Mouse (Mus musculus) heart, embryonic 16.5 days (tissue): ENCODE measurements around the gene Ppp1r3d. TPM values are rescaled to one million over a fixed set of nuclear protein-coding genes. Genes with fewer than 3 reads are reported as not detected.

Experiments used
- ATAC-seq: fragments of 200-750 bp; cut with Nextera tagmentation; replicated peaks from 2 replicates; pipeline ENCODE4 v1.8.0; 2017; ENCODE audit warnings: moderate number of reproducible peaks; ENCODE audit not compliant: insufficient read depth, low FRiP score; ENCODE audit errors: extremely low read depth
- H3K27ac ChIP-seq: fragments of 300-500 bp; sonication (generic); 2 replicates; pipeline ENCODE4 v1.5.1; 2014; ENCODE audit warnings: mild to moderate bottlenecking, low read length, control low read depth, moderate library complexity
- H3K27me3 ChIP-seq: fragments of 300-500 bp; sonication (generic); 2 replicates; pipeline ENCODE4 v1.6.1; 2014; ENCODE audit warnings: low read length, mixed read lengths; ENCODE audit not compliant: control insufficient read depth, insufficient read depth
- H3K36me3 ChIP-seq: fragments of 300-500 bp; sonication (generic); 2 replicates; pipeline ENCODE4 v1.6.1; 2014; ENCODE audit not compliant: control insufficient read depth, insufficient read depth
- H3K4me1 ChIP-seq: fragments of 300-500 bp; sonication (generic); 2 replicates; pipeline ENCODE4 v1.6.1; 2014; ENCODE audit warnings: low read length, mixed read lengths; ENCODE audit not compliant: control insufficient read depth, insufficient read depth
- H3K4me2 ChIP-seq: fragments of 300-500 bp; sonication (generic); 2 replicates; pipeline ENCODE4 v1.6.1; 2014; ENCODE audit warnings: low read depth, mild to moderate bottlenecking, control low read depth, low read length
- H3K4me3 ChIP-seq: fragments of 300-500 bp; sonication (generic); 2 replicates; pipeline ENCODE4 v1.5.1; 2014; ENCODE audit warnings: mild to moderate bottlenecking, control low read depth, low read length
- H3K9ac ChIP-seq: fragments of 300-500 bp; sonication (generic); 2 replicates; pipeline ENCODE4 v1.6.1; 2014; ENCODE audit warnings: low read length, control low read depth
- H3K9me3 ChIP-seq: fragments of 300-500 bp; sonication (generic); replicated peaks from 2 replicates; pipeline ENCODE4 v1.6.1; 2016; ENCODE audit warnings: low read length; ENCODE audit not compliant: control insufficient read depth
- WGBS: fragments of 180-500 bp; shearing (Covaris S2); extraction: QIAGEN DNeasy Blood & Tissue Kit; methylation state at CpG from one replicate; pipeline ENCODE4 v1.1.7; 2014; 5-methylcytosine and 5-hydroxymethylcytosine counted together
- polyA plus RNA-seq: library from polyadenylated mRNA; unstranded; fragments of >200 nt; fragmentation: Nextera tagmentation; extraction: Ambion mirVana; gene quantifications from 2 replicates; pipeline ENCODE4 v1.2.1, GENCODE M21; 2015

Ppp1r3d gene
- polyA plus RNA-seq, 1 experiment from 2014 or later = 22.9 TPM

- Histone ChIP-seq H3K36me3 (no peaks in the 10 kb centered on the region), H3K27ac (no peak overlapping the region), H3K4me1 (peaks cover 22% of the 10 kb centered on the region), H3K9ac (no peak overlapping the region), H3K9me3 (no peaks in the 10 kb centered on the region; the same call in 1 of the 2 replicates), H3K4me2 (no peak overlapping the region), H3K27me3 (0 out of 2 replicates have a peak, but pooled peaks cover 2% of the 10 kb centered on the region), H3K4me3 (no peak overlapping the region)
- WGBS = 71% methylated on average over 6 of the region's 6 CpGs
- no peak for ATAC-seq
These were observed 4.0 kb downstream of the Ppp1r3d start for GRCm38 (mm10) chr2:178410286-178410685.

GRCm38 (mm10) chr2:178409024-178409423 is 5.2 kb downstream of the Ppp1r3d start:
- ATAC-seq = no peak
- Histone ChIP-seq H3K4me3 (no peak overlapping the region), H3K27ac (no peak overlapping the region), H3K27me3 (0 out of 2 replicates have a peak, but pooled peaks cover 2% of the 10 kb centered on the region), H3K36me3 (no peaks in the 10 kb centered on the region), H3K4me2 (no peak overlapping the region), H3K9ac (no peak overlapping the region), H3K4me1 (peaks cover 16% of the 10 kb centered on the region), H3K9me3 (no peaks in the 10 kb centered on the region; the same call in 1 of the 2 replicates)
- 41% methylated on average over 1 of the region's 1 CpGs for WGBS

GRCm38 (mm10) chr2:178407053-178407815 is 7.0 kb downstream of the Ppp1r3d start, which contains the start of gene Sycp2:
Sycp2 (minus strand) TSS chr2:178407685.
- peaks cover 10% of the 10 kb centered on the region for H3K4me1 ChIP-seq
- no peaks in the 10 kb centered on the region; the same call in 1 of the 2 replicates for H3K9me3 ChIP-seq
- H3K27ac ChIP-seq = no peak within 1 kb of the TSS
- no peak within 1 kb of the TSS for H3K4me2 ChIP-seq
- no peak within 1 kb of the TSS for H3K4me3 ChIP-seq
- 80% methylated on average over 52 of the region's 52 CpGs for WGBS
- H3K27me3 ChIP-seq = no peaks in the 10 kb centered on the region
- ATAC-seq = peak; percentile 28
- H3K36me3 ChIP-seq = no peaks in the 10 kb centered on the region
- no peak within 1 kb of the TSS for H3K9ac ChIP-seq

Other genes with a start within 250 kb of the Ppp1r3d start
- 0.12 and 0.20 TPM in 2 replicates for gene Sycp2, start 6.8 kb downstream of the Ppp1r3d start, polyA plus RNA-seq
- 6.6 and 6.8 TPM in 2 replicates for gene Fam217b, start 52 bp upstream of the Ppp1r3d start, polyA plus RNA-seq
- 0.15 and 0.18 TPM in 2 replicates for gene Cdh26, start 16.1 kb upstream of the Ppp1r3d start, polyA plus RNA-seq